Mouse (Mus musculus) thymus, postnatal 0 days (tissue): Measurements from ENCODE around the gene Tsacc. TPM values are rescaled to one million over a fixed set of nuclear protein-coding genes. Genes with fewer than 3 reads are reported as not detected.
"Not testable (repeated sequence)": the region's sequence is repeated elsewhere in the genome, so short reads cannot be mapped to it uniquely, and the experiment has no call there.

Experiments
- DNase-seq: peaks from one replicate; pipeline ENCODE4 v3.0.0-alpha.2; 2015; ENCODE audit warnings: low spot score
- polyA plus RNA-seq: library from polyadenylated mRNA; unstranded; fragments of >200 nt; fragmentation: Nextera tagmentation; extraction: Ambion mirVana; gene quantifications from 2 replicates; pipeline ENCODE4 v1.2.1, GENCODE M21; 2015

The Tsacc gene
- polyA plus RNA-seq = 15.6 and 16.2 TPM in 2 replicates

GRCm38 (mm10) chr3:88296561-88297318 lies at the start of gene Tsacc, which contains the start of gene Cct3:
TSS of gene Tsacc (minus strand) at chr3:88296999.
TSS of gene Cct3 (plus strand) at chr3:88297116.
- DNase-seq = peak; percentile 99

- DNase-seq = no peak
These were observed 42.2 kb upstream of the Tsacc start for GRCm38 (mm10) chr3:88339006-88339405.

- DNase-seq = no peak
These were observed 41.5 kb upstream of the Tsacc start for GRCm38 (mm10) chr3:88338316-88338715.

- peak; percentile 57 for DNase-seq
These were observed 40.7 kb upstream of the Tsacc start for GRCm38 (mm10) chr3:88337367-88338020.

- peak; percentile 96 for DNase-seq
These were observed 39.5 kb upstream of the Tsacc start, which contains the start of the genes Tmem79 and Smg5 for GRCm38 (mm10) chr3:88336058-88337013. TSS of gene Tmem79 (minus strand) at chr3:88336148. TSS of gene Smg5 (plus strand) at chr3:88336260.

- DNase-seq = peak; percentile 7
These were observed 38.7 kb upstream of the Tsacc start for GRCm38 (mm10) chr3:88335436-88336053.

GRCm38 (mm10) chr3:88334902-88335435 lies 38.2 kb upstream of the Tsacc start:
- no peak for DNase-seq

GRCm38 (mm10) chr3:88334029-88334658 lies 37.3 kb upstream of the Tsacc start:
- no peak for DNase-seq

- peak; percentile 73 for DNase-seq
These were observed 34.5 kb upstream of the Tsacc start for GRCm38 (mm10) chr3:88331282-88331681.

GRCm38 (mm10) chr3:88328956-88329355 lies 32.2 kb upstream of the Tsacc start:
- no peak for DNase-seq

- peak; percentile 66 for DNase-seq
These were observed 28.2 kb upstream of the Tsacc start, which contains the start of gene Glmp for GRCm38 (mm10) chr3:88324951-88325405. TSS of gene Glmp (plus strand) at chr3:88325023.

- no peak for DNase-seq
These were observed 2.4 kb upstream of the Tsacc start for GRCm38 (mm10) chr3:88299172-88299571.

GRCm38 (mm10) chr3:88297321-88297851 lies 587 bp upstream of the Tsacc start:
- no peak for DNase-seq

GRCm38 (mm10) chr3:88296110-88296560 lies 664 bp downstream of the Tsacc start:
- no peak for DNase-seq

- DNase-seq = not testable (repeated sequence)
These were observed 1.5 kb downstream of the Tsacc start for GRCm38 (mm10) chr3:88295272-88295671.

- DNase-seq = peak; percentile 45
These were observed 4.8 kb downstream of the Tsacc start for GRCm38 (mm10) chr3:88291970-88292369.

- not testable (repeated sequence) for DNase-seq
These were observed 8.6 kb downstream of the Tsacc start for GRCm38 (mm10) chr3:88288133-88288713.

- DNase-seq = no peak
These were observed 9.7 kb downstream of the Tsacc start, which contains the start of gene Gm38392 for GRCm38 (mm10) chr3:88287110-88287509. TSS of gene Gm38392 (minus strand) at chr3:88287210.

- DNase-seq = not testable (repeated sequence)
These were observed 11.3 kb downstream of the Tsacc start for GRCm38 (mm10) chr3:88285565-88285895.
